Comparison of ENCODE assay signal across 16 mouse cellular contexts in the genomic region with DNA sequence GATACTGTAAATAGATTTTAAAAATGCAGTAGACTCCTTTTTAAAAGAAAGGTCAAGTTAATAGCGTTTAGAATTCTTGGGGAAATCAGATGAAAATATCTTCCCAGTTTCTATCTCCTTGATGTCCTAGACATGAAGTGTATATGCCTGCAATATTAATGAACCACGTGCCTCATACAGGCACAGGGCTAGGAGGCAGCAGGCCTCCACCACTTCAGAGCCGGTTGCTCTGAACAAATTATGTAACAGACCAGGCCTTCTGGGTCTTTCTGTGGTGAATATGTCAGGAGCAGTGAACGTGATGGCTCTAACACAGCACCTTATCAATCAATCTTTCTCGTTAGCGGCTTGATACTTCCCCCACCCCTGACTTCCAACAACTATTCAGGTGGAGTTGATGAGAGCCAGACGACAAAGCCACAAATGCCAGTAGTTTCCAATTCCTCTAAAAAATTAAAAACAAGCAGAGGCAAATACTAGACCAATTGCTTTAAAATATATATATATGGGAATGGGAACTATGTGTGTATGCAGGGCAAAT.
DNase-seq lines count a peak whose midpoint lies in the region; ATAC-seq and TF ChIP-seq lines count a peak whose summit lies in the region.
"Had no signal": no experiment of that assay in that cellular context is flagged by ENCODE, and none has a peak within 500 bp of the region (broad histone marks: within the 10 kb centered on the region; RNA-seq: fewer than 3 reads in every experiment).

No protein-coding gene starts in this region.

- no peak for ATAC-seq in heart, embryonic 12.5 days (ENCODE audit: insufficient number of reproducible peaks, low FRiP score)
- ATAC-seq in heart, embryonic 11.5 days (replicated peaks; ENCODE audit: insufficient number of reproducible peaks, low FRiP score, low TSS enrichment), result no peak
- ATAC-seq in midbrain, embryonic 11.5 days (ENCODE audit: low FRiP score), result no peak
- no peak for ATAC-seq in midbrain, postnatal 0 days (ENCODE audit: low FRiP score)
- 0 out of 2 replicates have a peak, but pooled peaks have one; percentile 38 for ATAC-seq in common myeloid progenitor, adult 5-6 weeks (replicated peaks; ENCODE audit: low read depth, poor library complexity, severe bottlenecking)
- ATAC-seq in midbrain, embryonic 15.5 days (replicated peaks), result peak; percentile 57; the same call in 1 of the 2 replicates
- ATAC-seq: inflammation-experienced regulatory T-cells, adult 6 months had no signal

- 47% methylated on average over 7 of the region's 7 CpGs for WGBS in heart, embryonic 12.5 days
- WGBS in heart, embryonic 11.5 days (ENCODE audit: insufficient replicate concordance), result 41% methylated on average over 7 of the region's 7 CpGs
- WGBS in midbrain, embryonic 11.5 days, result 81% methylated on average over 7 of the region's 7 CpGs
- WGBS in midbrain, postnatal 0 days, result 70% methylated on average over 7 of the region's 7 CpGs
- WGBS in midbrain, embryonic 15.5 days, result 55% methylated on average over 7 of the region's 7 CpGs

- H3K27me3 ChIP-seq in heart, embryonic 12.5 days (replicated peaks), result no peaks in the 10 kb centered on the region
- no peaks in the 10 kb centered on the region for H3K27me3 ChIP-seq in heart, embryonic 11.5 days (ENCODE audit: control insufficient read depth, insufficient read depth, low read length)
- no peaks in the 10 kb centered on the region; the same call in 1 of the 2 replicates for H3K27me3 ChIP-seq in midbrain, embryonic 11.5 days (ENCODE audit: control insufficient read depth, insufficient read depth, low read length)
- H3K27me3 ChIP-seq in midbrain, postnatal 0 days (ENCODE audit: insufficient read depth, low read length), result no peaks in the 10 kb centered on the region
- H3K27me3 ChIP-seq in midbrain, embryonic 15.5 days (replicated peaks), result no peaks in the 10 kb centered on the region
- H3K27me3 ChIP-seq: embryonic facial prominence, embryonic 12.5 days; heart, embryonic 15.5 days had no signal

- intact Hi-C loops in left cerebral cortex, postnatal 4 days (cut with DNase I), result no loop called here

- no peak overlapping the region for H3K27ac ChIP-seq in heart, embryonic 12.5 days (ENCODE audit: poor library complexity, severe bottlenecking)
- H3K27ac ChIP-seq in heart, embryonic 11.5 days (ENCODE audit: low read depth, low read length), result no peak overlapping the region
- H3K27ac ChIP-seq in midbrain, embryonic 11.5 days (ENCODE audit: low read depth, low read length), result no peak overlapping the region
- H3K27ac ChIP-seq in midbrain, postnatal 0 days (ENCODE audit: low read depth, low read length), result no peak overlapping the region
- H3K27ac ChIP-seq in midbrain, embryonic 15.5 days, result no peak overlapping the region
- H3K27ac ChIP-seq: embryonic facial prominence, embryonic 12.5 days; embryonic facial prominence, embryonic 15.5 days; hindbrain, embryonic 14.5 days; hindbrain, postnatal 0 days had no signal

- no peak overlapping the region for H3K9ac ChIP-seq in heart, embryonic 12.5 days
- H3K9ac ChIP-seq in heart, embryonic 11.5 days (ENCODE audit: low read depth, low read length), result no peak overlapping the region
- H3K9ac ChIP-seq in midbrain, embryonic 11.5 days (ENCODE audit: low read length), result no peak overlapping the region
- no peak overlapping the region for H3K9ac ChIP-seq in midbrain, postnatal 0 days (replicated peaks; ENCODE audit: low read length, poor library complexity, severe bottlenecking)
- H3K9ac ChIP-seq in midbrain, embryonic 15.5 days, result no peak overlapping the region
- H3K9ac ChIP-seq: embryonic facial prominence, embryonic 12.5 days; embryonic facial prominence, embryonic 15.5 days; forebrain, postnatal 0 days; hindbrain, embryonic 14.5 days had no signal

- no peak overlapping the region for H3K4me3 ChIP-seq in heart, embryonic 12.5 days
- no peak overlapping the region for H3K4me3 ChIP-seq in heart, embryonic 11.5 days (ENCODE audit: low read depth, low read length)
- H3K4me3 ChIP-seq in midbrain, embryonic 11.5 days (ENCODE audit: low read depth, low read length), result no peak overlapping the region
- no peak overlapping the region for H3K4me3 ChIP-seq in midbrain, postnatal 0 days (ENCODE audit: low read depth, low read length)
- H3K4me3 ChIP-seq in midbrain, embryonic 15.5 days, result no peak overlapping the region
- H3K4me3 ChIP-seq: embryonic facial prominence, embryonic 12.5 days; embryonic facial prominence, embryonic 15.5 days had no signal

- H3K4me2 ChIP-seq in heart, embryonic 12.5 days, result peak overlapping the region; percentile 51; the same call in 1 of the 2 replicates
- H3K4me2 ChIP-seq in heart, embryonic 11.5 days, result no peak overlapping the region
- no peak overlapping the region for H3K4me2 ChIP-seq in midbrain, embryonic 11.5 days
- no peak overlapping the region for H3K4me2 ChIP-seq in midbrain, postnatal 0 days (ENCODE audit: low read depth, low read length, poor library complexity, severe bottlenecking)
- H3K4me2 ChIP-seq in midbrain, embryonic 15.5 days, result no peak overlapping the region
- H3K4me2 ChIP-seq: embryonic facial prominence, embryonic 15.5 days; hindbrain, embryonic 14.5 days had no signal

- peak; percentile 65 for DNase-seq in midbrain, embryonic 11.5 days (ENCODE audit: low spot score, missing footprints)
- no peak for DNase-seq in midbrain, postnatal 0 days (ENCODE audit: low spot score)
- DNase-seq in adrenal gland, adult 8-10 months, result no peak
- DNase-seq in left cerebral cortex, postnatal 4 days, result no peak
- DNase-seq: B cell, adult 2 months had no signal

- H3K36me3 ChIP-seq in heart, embryonic 12.5 days, result no peaks in the 10 kb centered on the region
- no peaks in the 10 kb centered on the region for H3K36me3 ChIP-seq in heart, embryonic 11.5 days (ENCODE audit: control insufficient read depth, insufficient read depth, low read length)
- no peaks in the 10 kb centered on the region for H3K36me3 ChIP-seq in midbrain, embryonic 11.5 days (ENCODE audit: control insufficient read depth, insufficient read depth, low read length)
- no peaks in the 10 kb centered on the region for H3K36me3 ChIP-seq in midbrain, postnatal 0 days (ENCODE audit: insufficient read depth, low read length)
- no peaks in the 10 kb centered on the region for H3K36me3 ChIP-seq in midbrain, embryonic 15.5 days (replicated peaks)
- H3K36me3 ChIP-seq: embryonic facial prominence, embryonic 12.5 days; embryonic facial prominence, embryonic 15.5 days; heart, embryonic 15.5 days had no signal

- H3K9me3 ChIP-seq in heart, embryonic 12.5 days (replicated peaks), result no peaks in the 10 kb centered on the region
- no peaks in the 10 kb centered on the region for H3K9me3 ChIP-seq in heart, embryonic 11.5 days (replicated peaks; ENCODE audit: control insufficient read depth, low read length)
- no peaks in the 10 kb centered on the region for H3K9me3 ChIP-seq in midbrain, embryonic 11.5 days (ENCODE audit: control insufficient read depth, low read length)
- H3K9me3 ChIP-seq in midbrain, postnatal 0 days (ENCODE audit: low read length), result no peaks in the 10 kb centered on the region
- no peaks in the 10 kb centered on the region for H3K9me3 ChIP-seq in midbrain, embryonic 15.5 days
- H3K9me3 ChIP-seq: embryonic facial prominence, embryonic 12.5 days; embryonic facial prominence, embryonic 15.5 days; heart, embryonic 15.5 days had no signal

- peaks cover 57% of the 10 kb centered on the region for H3K4me1 ChIP-seq in heart, embryonic 12.5 days (replicated peaks)
- peaks cover 37% of the 10 kb centered on the region for H3K4me1 ChIP-seq in heart, embryonic 11.5 days (ENCODE audit: control insufficient read depth, insufficient read depth, low read length)
- H3K4me1 ChIP-seq in midbrain, embryonic 11.5 days (ENCODE audit: control insufficient read depth, insufficient read depth, low read length), result no peaks in the 10 kb centered on the region
- H3K4me1 ChIP-seq in midbrain, postnatal 0 days (ENCODE audit: insufficient read depth, low read length), result peaks cover 8% of the 10 kb centered on the region; the same call in 1 of the 2 replicates
- H3K4me1 ChIP-seq in midbrain, embryonic 15.5 days, result peaks cover 16% of the 10 kb centered on the region

- TF ChIP-seq CTCF in midbrain, postnatal 0 days (IDR thresholded peaks at IDR 0.05), result no peak

Comparison
In these comparisons a context has a peak if more than half of its experiments do, and no peak if none do; other contexts are left out.
1. ATAC-seq: peak in common myeloid progenitor, adult 5-6 weeks (single experiment) and midbrain, embryonic 15.5 days (single experiment); none in heart, embryonic 12.5 days (single experiment), heart, embryonic 11.5 days (single experiment), midbrain, embryonic 11.5 days (single experiment) and midbrain, postnatal 0 days (single experiment).